Mouse (Mus musculus) kidney, adult 2 months (tissue): Measurements from ENCODE around the gene Il10rb. TPM values are rescaled to one million over a fixed set of nuclear protein-coding genes. Genes with fewer than 3 reads are reported as not detected.
A peak's percentile ranks its signal among the peaks of the same experiment; 100 is the strongest.

Experiments
- DNase-seq: peaks from one replicate; pipeline ENCODE4 v3.0.0; 2021
- H3K27ac ChIP-seq: fragments of 200-500 bp; 2 replicates; pipeline ENCODE4 v1.5.1; 2012; ENCODE audit warnings: low read depth, low read length, control low read depth, inconsistent platforms; ENCODE audit not compliant: insufficient read depth
- H3K27me3 ChIP-seq: fragments of 200-500 bp; replicated peaks from 2 replicates; pipeline ENCODE4 v1.6.1; 2012; ENCODE audit warnings: mild to moderate bottlenecking, moderate library complexity, low read length, inconsistent platforms; ENCODE audit not compliant: control insufficient read depth, insufficient read depth
- H3K36me3 ChIP-seq: fragments of 200-500 bp; 2 replicates; pipeline ENCODE4 v1.6.1; 2012; ENCODE audit warnings: mild to moderate bottlenecking, moderate library complexity, low read length, inconsistent platforms; ENCODE audit not compliant: control insufficient read depth, insufficient read depth
- H3K4me1 ChIP-seq: fragments of 200-500 bp; 2 replicates; pipeline ENCODE4 v1.6.1; 2011; ENCODE audit warnings: low read length; ENCODE audit not compliant: control insufficient read depth, insufficient read depth
- H3K4me3 ChIP-seq: fragments of 200-500 bp; 2 replicates; pipeline ENCODE4 v1.5.1; 2011; ENCODE audit warnings: mild to moderate bottlenecking, low read depth, low read length, control low read depth; ENCODE audit not compliant: insufficient read depth
- CTCF ChIP-seq: fragments of 200-500 bp; conservative IDR thresholded peaks from 2 replicates; pipeline ENCODE4 v1.5.1; 2011; ENCODE audit warnings: low read depth, mild to moderate bottlenecking, control low read depth, low read length, moderate library complexity, mixed read lengths; ENCODE audit not compliant: insufficient read depth, insufficient read length
- POLR2A ChIP-seq: fragments of 200-500 bp; IDR thresholded peaks from one replicate; pipeline ENCODE4 v1.6.1; 2011; ENCODE audit warnings: low read depth, low read length, control low read depth
- WGBS: fragments of 180-500 bp; shearing (Covaris S2); methylation state at CpG from one replicate; pipeline ENCODE4 v1.1.7; 2018; 5-methylcytosine and 5-hydroxymethylcytosine counted together
- polyA plus RNA-seq: library from polyadenylated mRNA; depleted of rRNA; stranded (reverse); fragments of >200 nt; gene quantifications from 2 replicates; pipeline ENCODE4 v1.2.3, GENCODE M21; 2012

The Il10rb gene
- polyA plus RNA-seq, 1 experiment: 66.0 TPM

DNA sequence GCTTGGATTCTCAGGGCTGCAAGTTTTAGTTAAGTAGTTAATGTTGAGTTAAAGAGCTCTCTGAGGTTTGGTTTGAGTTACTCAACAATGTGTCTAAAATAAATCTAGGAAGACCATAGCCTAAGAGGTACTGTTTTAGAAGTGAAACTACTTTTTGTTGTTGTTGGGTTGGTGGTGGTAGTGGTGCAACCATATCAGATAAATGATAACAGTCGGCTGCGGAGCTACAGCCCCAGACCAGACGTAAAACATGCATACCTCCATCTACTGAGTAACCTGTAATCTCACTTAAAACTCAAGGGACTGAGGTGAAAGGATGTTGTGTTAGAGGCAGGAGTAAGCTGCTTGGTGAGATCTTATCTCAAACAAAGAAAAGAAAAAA lies 31.7 kb upstream of the Il10rb start:
- Histone ChIP-seq H3K27ac (peak overlapping the region; percentile 87), H3K4me1 (peaks cover 2% of the 10 kb centered on the region; the same call in 1 of the 2 replicates), H3K27me3 (no peaks in the 10 kb centered on the region), H3K4me3 (peak overlapping the region; percentile 9; the same call in 1 of the 2 replicates), H3K36me3 (no peaks in the 10 kb centered on the region)
- TF ChIP-seq CTCF (no peak), POLR2A (no peak)
- 56% methylated on average over 3 of the region's 3 CpGs for WGBS
- no peak for DNase-seq

DNA sequence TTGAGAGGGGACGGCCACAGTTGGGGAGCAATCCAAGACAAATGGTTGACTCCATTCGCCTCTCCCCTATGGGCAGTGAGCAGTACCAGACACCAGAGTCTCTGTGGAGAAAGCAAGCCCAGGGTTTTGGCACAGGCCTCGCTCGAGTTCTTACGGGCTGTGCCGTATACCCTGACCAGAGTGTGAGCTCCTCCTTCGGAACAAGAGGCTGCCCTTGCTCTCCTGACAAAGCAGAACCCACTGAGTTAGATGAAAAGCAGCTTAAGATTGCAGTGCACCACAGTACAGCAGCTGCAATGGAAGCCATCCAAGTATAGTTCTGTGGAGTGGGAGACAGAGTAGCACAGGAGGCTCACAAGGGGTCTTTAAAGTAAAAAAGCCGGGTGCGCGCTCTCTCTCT lies 29.3 kb upstream of the Il10rb start:
- WGBS: 89% methylated on average over 10 of the region's 10 CpGs
- DNase-seq: no peak
- H3K36me3 ChIP-seq: no peaks in the 10 kb centered on the region
- H3K4me3 ChIP-seq: no peak overlapping the region
- H3K4me1 ChIP-seq: peaks cover 3% of the 10 kb centered on the region; the same call in 1 of the 2 replicates
- H3K27me3 ChIP-seq: no peaks in the 10 kb centered on the region
- H3K27ac ChIP-seq: peak overlapping the region; percentile 70
- no peak for TF ChIP-seq POLR2A
- TF ChIP-seq CTCF: no peak

- Histone ChIP-seq H3K4me1 (peaks cover 3% of the 10 kb centered on the region; the same call in 1 of the 2 replicates), H3K4me3 (no peak overlapping the region; the same call in 1 of the 2 replicates), H3K27me3 (no peaks in the 10 kb centered on the region), H3K27ac (peak overlapping the region; percentile 65), H3K36me3 (no peaks in the 10 kb centered on the region)
- peak; percentile 69 for DNase-seq
- TF ChIP-seq POLR2A: no peak
- 26% methylated on average over 17 of the region's 17 CpGs for WGBS
Measured at GRCm38 (mm10) chr16:91378431-91378986, 27.5 kb upstream of the Il10rb start.

DNA sequence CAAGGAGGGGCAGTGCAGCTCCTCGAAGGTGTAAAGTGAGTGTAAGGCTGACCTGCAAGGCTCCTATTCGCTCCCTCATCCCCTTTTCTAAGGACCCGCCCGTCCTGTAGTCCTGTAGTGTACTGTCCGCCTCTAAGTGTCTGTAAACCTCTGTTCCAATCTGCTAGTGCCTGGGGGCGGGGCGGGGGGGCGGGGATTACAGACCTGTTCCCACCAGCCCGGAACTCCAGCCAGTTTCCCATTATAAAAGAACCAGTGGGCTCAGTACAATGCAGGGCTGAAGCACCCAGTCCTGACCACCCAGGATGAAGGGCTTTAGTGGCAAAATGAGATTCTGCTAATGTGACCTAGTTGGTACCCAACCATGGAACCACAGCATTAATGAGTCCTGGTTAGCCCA lies 27.0 kb upstream of the Il10rb start:
- TF ChIP-seq CTCF: no peak
- TF ChIP-seq POLR2A: no peak
- no peak overlapping the region for H3K4me3 ChIP-seq
- peak; percentile 27 for DNase-seq
- H3K27me3 ChIP-seq: no peaks in the 10 kb centered on the region
- WGBS: 19% methylated on average over 9 of the region's 9 CpGs
- no peaks in the 10 kb centered on the region; the same call in 1 of the 2 replicates for H3K36me3 ChIP-seq
- H3K4me1 ChIP-seq: peaks cover 3% of the 10 kb centered on the region; the same call in 1 of the 2 replicates
- peak overlapping the region; percentile 39 for H3K27ac ChIP-seq

GRCm38 (mm10) chr16:91379412-91379811 lies 26.6 kb upstream of the Il10rb start:
- Histone ChIP-seq H3K4me1 (peaks cover 3% of the 10 kb centered on the region; the same call in 1 of the 2 replicates), H3K36me3 (no peaks in the 10 kb centered on the region; the same call in 1 of the 2 replicates), H3K27ac (peak overlapping the region; percentile 39), H3K27me3 (no peaks in the 10 kb centered on the region), H3K4me3 (no peak overlapping the region)
- WGBS: 49% methylated on average over 3 of the region's 3 CpGs
- peak; percentile 43 for DNase-seq
- TF ChIP-seq CTCF (no peak), POLR2A (no peak)

GRCm38 (mm10) chr16:91380151-91380550 lies 25.8 kb upstream of the Il10rb start:
- Histone ChIP-seq H3K4me1 (peaks cover 7% of the 10 kb centered on the region; the same call in 1 of the 2 replicates), H3K27ac (peak overlapping the region; percentile 39), H3K36me3 (peaks cover 2% of the 10 kb centered on the region; the same call in 1 of the 2 replicates), H3K27me3 (no peaks in the 10 kb centered on the region), H3K4me3 (no peak overlapping the region)
- peak; percentile 29 for DNase-seq
- 68% methylated on average over 5 of the region's 5 CpGs for WGBS
- TF ChIP-seq POLR2A (no peak), CTCF (no peak)

- 64% methylated on average over 4 of the region's 4 CpGs for WGBS
- H3K27ac ChIP-seq: peak overlapping the region; percentile 81
Measured at GRCm38 (mm10) chr16:91381606-91382005, 24.4 kb upstream of the Il10rb start.

More at GRCm38 (mm10) chr16:91381606-91382005, 24.4 kb upstream of the Il10rb start:
- H3K27me3 ChIP-seq: no peaks in the 10 kb centered on the region
- H3K4me3 ChIP-seq: no peak overlapping the region
- DNase-seq: peak; percentile 67
- H3K4me1 ChIP-seq: peaks cover 12% of the 10 kb centered on the region
- peaks cover 2% of the 10 kb centered on the region; the same call in 1 of the 2 replicates for H3K36me3 ChIP-seq
- TF ChIP-seq CTCF (no peak), POLR2A (no peak)
